Mouse (Mus musculus): ENCODE data around the gene Limch1.

GRCm38 (mm10) chr5:66884505-66884904 is 138.9 kb downstream of the Limch1 start:
- TF ChIP-seq CTCF (conservative IDR thresholded peaks at IDR 0.05; ENCODE audit: low read length) (no peak), POU5F1 (IDR thresholded peaks at IDR 0.05; ENCODE audit: borderline replicate concordance, low read length) (no peak)
